In genomic region chr13:34128276-34129114, GRCm38 (mm10) we compare ENCODE assay signal across 10 mouse cellular contexts. TPM values are rescaled to one million over a fixed set of nuclear protein-coding genes. Genes with fewer than 3 reads are reported as not detected.
DNase-seq lines count a peak whose midpoint lies in the region; ATAC-seq and TF ChIP-seq lines count a peak whose summit lies in the region.
"Had no signal": no experiment of that assay in that cellular context is flagged by ENCODE, and none has a peak within 500 bp of the region (broad histone marks: within the 10 kb centered on the region; RNA-seq: fewer than 3 reads in every experiment).

No protein-coding gene starts in this region.

- no peak overlapping the region for H3K9ac ChIP-seq in heart, embryonic 14.5 days (ENCODE audit: low read length)
- peak overlapping the region; percentile 100 for H3K9ac ChIP-seq in hindbrain, embryonic 13.5 days
- H3K9ac ChIP-seq: liver, embryonic 12.5 days had no signal

- peaks cover 14 to 22% of the 10 kb centered on the region in 2 experiments for H3K4me1 ChIP-seq in heart, embryonic 14.5 days (ENCODE audit: control insufficient read depth in 2 of 2, insufficient read depth in 2 of 2, low read length in 2 of 2)
- peaks cover 40% of the 10 kb centered on the region for H3K4me1 ChIP-seq in hindbrain, embryonic 13.5 days (replicated peaks)
- H3K4me1 ChIP-seq in midbrain, embryonic 10.5 days: peaks cover 81% of the 10 kb centered on the region

- WGBS in heart, embryonic 14.5 days: 77% methylated on average over 9 of the region's 9 CpGs
- 14% methylated on average over 9 of the region's 9 CpGs for WGBS in hindbrain, embryonic 13.5 days
- 80% methylated on average over 9 of the region's 9 CpGs for WGBS in midbrain, embryonic 10.5 days

- intact Hi-C loops in heart, postnatal 14 days (cut with DNase I): no loop called here

- no peak for TF ChIP-seq CTCF in brain, embryonic 14.5 days (IDR thresholded peaks at IDR 0.05; ENCODE audit: borderline replicate concordance, extremely low read depth, insufficient read depth, insufficient read length)

- peaks cover 5% of the 10 kb centered on the region; the same call in 1 of the 2 replicates for H3K36me3 ChIP-seq in heart, embryonic 14.5 days (ENCODE audit: control insufficient read depth, insufficient read depth, low read length)
- H3K36me3 ChIP-seq in hindbrain, embryonic 13.5 days: peaks cover 33% of the 10 kb centered on the region
- H3K36me3 ChIP-seq in midbrain, embryonic 10.5 days: peaks cover 54% of the 10 kb centered on the region
- H3K36me3 ChIP-seq: liver, embryonic 12.5 days had no signal

- no peaks in the 10 kb centered on the region for H3K27me3 ChIP-seq in heart, embryonic 14.5 days (ENCODE audit: control insufficient read depth, insufficient read depth, low read length)
- no peaks in the 10 kb centered on the region for H3K27me3 ChIP-seq in hindbrain, embryonic 13.5 days
- H3K27me3 ChIP-seq in midbrain, embryonic 10.5 days (ENCODE audit: low read depth, poor library complexity, severe bottlenecking): no peaks in the 10 kb centered on the region

- H3K4me3 ChIP-seq in heart, embryonic 14.5 days (ENCODE audit: control insufficient read depth in 1 of 2, insufficient read depth in 1 of 2, low read depth in 1 of 2, low read length in 2 of 2): peak overlapping the region in 1 of 2 experiments; percentile 84; a peak in 2 of 4 replicates
- peak overlapping the region; percentile 96 for H3K4me3 ChIP-seq in hindbrain, embryonic 13.5 days
- H3K4me3 ChIP-seq in midbrain, embryonic 10.5 days: peak overlapping the region; percentile 79
- H3K4me3 ChIP-seq: gastrocnemius, adult 2 months had no signal

- H3K27ac ChIP-seq in heart, embryonic 14.5 days (replicated peaks in 1 of 2; ENCODE audit: control insufficient read depth in 1 of 2, insufficient read depth in 1 of 2, low read depth in 2 of 2, low read length in 2 of 2): no peak overlapping the region
- peak overlapping the region; percentile 100 for H3K27ac ChIP-seq in hindbrain, embryonic 13.5 days
- peak overlapping the region; percentile 99 for H3K27ac ChIP-seq in midbrain, embryonic 10.5 days (replicated peaks)
- H3K27ac ChIP-seq: gastrocnemius, adult 2 months; liver, embryonic 12.5 days had no signal

- DNase-seq in heart, postnatal 14 days: no peak
- DNase-seq in brain, embryonic 14.5 days (ENCODE audit: low read depth): peak; percentile 53
- no peak for DNase-seq in midbrain, embryonic 10.5 days (ENCODE audit: low spot score)
- no peak for DNase-seq in ovary, postnatal 36 days (ENCODE audit: low spot score)
- no peak for DNase-seq in yolk sac, embryonic 10.5 days (ENCODE audit: low spot score)
- DNase-seq: gastrocnemius, adult 2 months had no signal

- no peak for TF ChIP-seq POLR2A in brain, embryonic 14.5 days (IDR thresholded peaks at IDR 0.05; ENCODE audit: borderline replicate concordance, extremely low read depth, insufficient read depth, insufficient read length, poor library complexity, severe bottlenecking)

- no peak for ATAC-seq in heart, embryonic 14.5 days (ENCODE audit: insufficient number of reproducible peaks, insufficient read depth, low FRiP score, low read depth)
- ATAC-seq in hindbrain, embryonic 13.5 days (ENCODE audit: low FRiP score): no peak
- no peak for ATAC-seq in monocyte, adult 5-6 weeks (replicated peaks; ENCODE audit: insufficient number of reproducible peaks, low FRiP score, low TSS enrichment, poor library complexity, severe bottlenecking)
- ATAC-seq: liver, embryonic 12.5 days had no signal

- no peaks in the 10 kb centered on the region for H3K9me3 ChIP-seq in heart, embryonic 14.5 days (ENCODE audit: control insufficient read depth, low read length)
- H3K9me3 ChIP-seq in hindbrain, embryonic 13.5 days: no peaks in the 10 kb centered on the region
- no peaks in the 10 kb centered on the region for H3K9me3 ChIP-seq in midbrain, embryonic 10.5 days (replicated peaks)
- H3K9me3 ChIP-seq: liver, embryonic 12.5 days had no signal

- peak overlapping the region; percentile 89 for H3K4me2 ChIP-seq in heart, embryonic 14.5 days (ENCODE audit: low read length)
- peak overlapping the region; percentile 83 for H3K4me2 ChIP-seq in hindbrain, embryonic 13.5 days

RNA-seq across cellular contexts. Expression of gene Tubb2b, which starts 1.8 kb away (rescaled TPM):
- 26.7 and 35.0 TPM in 2 replicates for polyA plus RNA-seq in heart, embryonic 14.5 days (2014; fragmentation: Nextera tagmentation; extraction: Ambion mirVana)
- 1 to 10 TPM; 5.2 to 8.8 TPM for total RNA-seq in heart, postnatal 14 days (2021)
- polyA plus RNA-seq in brain, embryonic 14.5 days (2012; rRNA removed): 7,416 and 8,191 TPM in 2 replicates
- 795 and 852 TPM in 2 replicates for polyA plus RNA-seq in hindbrain, embryonic 13.5 days (2015; fragmentation: Nextera tagmentation; extraction: Ambion mirVana)
- polyA plus RNA-seq in midbrain, embryonic 10.5 days (2016; fragmentation: Nextera tagmentation; extraction: Ambion mirVana): 202 and 279 TPM in 2 replicates
- total RNA-seq in monocyte, adult 5-6 weeks (2017): 5.1 to 7.5 TPM (median 5.7 TPM) in 3 replicates

RNA-seq across cellular contexts. Expression of gene Psmg4, which starts 34.3 kb away (rescaled TPM):
- polyA plus RNA-seq in heart, embryonic 14.5 days (2014; fragmentation: Nextera tagmentation; extraction: Ambion mirVana): 81.2 and 81.7 TPM in 2 replicates
- total RNA-seq in heart, postnatal 14 days (2021): 10 to 100 TPM; 25.2 to 37.8 TPM
- polyA plus RNA-seq in brain, embryonic 14.5 days (2012; rRNA removed): 113 and 208 TPM in 2 replicates
- polyA plus RNA-seq in hindbrain, embryonic 13.5 days (2015; fragmentation: Nextera tagmentation; extraction: Ambion mirVana): 87.0 and 94.4 TPM in 2 replicates
- 122 and 124 TPM in 2 replicates for polyA plus RNA-seq in midbrain, embryonic 10.5 days (2016; fragmentation: Nextera tagmentation; extraction: Ambion mirVana)
- 59.4 to 101 TPM (median 76.2 TPM) in 3 replicates for total RNA-seq in monocyte, adult 5-6 weeks (2017)

RNA-seq across cellular contexts. Expression of gene Tubb2a, which starts 50.7 kb away (rescaled TPM):
- 124 and 131 TPM in 2 replicates for polyA plus RNA-seq in heart, embryonic 14.5 days (2014; fragmentation: Nextera tagmentation; extraction: Ambion mirVana)
- 10 to 100 TPM; 53.6 to 68.2 TPM for total RNA-seq in heart, postnatal 14 days (2021)
- polyA plus RNA-seq in brain, embryonic 14.5 days (2012; rRNA removed): 3,454 and 3,966 TPM in 2 replicates
- 1,972 and 2,142 TPM in 2 replicates for polyA plus RNA-seq in hindbrain, embryonic 13.5 days (2015; fragmentation: Nextera tagmentation; extraction: Ambion mirVana)
- polyA plus RNA-seq in midbrain, embryonic 10.5 days (2016; fragmentation: Nextera tagmentation; extraction: Ambion mirVana): 242 and 377 TPM in 2 replicates
- total RNA-seq in monocyte, adult 5-6 weeks (2017): 29.8 to 47.6 TPM (median 39.0 TPM) in 3 replicates

Comparison
In these comparisons a context has a peak if more than half of its experiments do, and no peak if none do; other contexts are left out.
1. H3K27ac ChIP-seq: peak in hindbrain, embryonic 13.5 days (single experiment) and midbrain, embryonic 10.5 days (single experiment); none in heart, embryonic 14.5 days (0 of 2).